Mouse (Mus musculus) liver, embryonic 16.5 days (tissue): ENCODE results near the gene Olfr1417. TPM values are rescaled to one million over a fixed set of nuclear protein-coding genes. Genes with fewer than 3 reads are reported as not detected.

ENCODE experiments used
- ATAC-seq: fragments of 200-750 bp; cut with Nextera tagmentation; 2 replicates; pipeline ENCODE4 v1.8.0; 2017; ENCODE audit warnings: low read depth, mild to moderate bottlenecking, moderate number of reproducible peaks, moderate library complexity
- H3K27ac ChIP-seq: fragments of 300-500 bp; sonication (generic); 2 replicates; pipeline ENCODE4 v1.5.1; 2014; ENCODE audit warnings: mild to moderate bottlenecking, low read length
- H3K27me3 ChIP-seq: fragments of 300-500 bp; sonication (generic); 2 replicates; pipeline ENCODE4 v1.6.1; 2014; ENCODE audit warnings: low read depth, low read length, mixed read lengths; ENCODE audit not compliant: control insufficient read depth, insufficient read depth
- H3K36me3 ChIP-seq: fragments of 300-500 bp; sonication (generic); 2 replicates; pipeline ENCODE4 v1.6.1; 2014; ENCODE audit warnings: mild to moderate bottlenecking; ENCODE audit not compliant: control insufficient read depth, insufficient read depth
- H3K4me1 ChIP-seq: fragments of 300-500 bp; sonication (generic); 2 replicates; pipeline ENCODE4 v1.6.1; 2014; ENCODE audit warnings: low read depth, low read length, mixed read lengths; ENCODE audit not compliant: control insufficient read depth
- H3K4me2 ChIP-seq: fragments of 300-500 bp; sonication (generic); 2 replicates; pipeline ENCODE4 v1.6.1; 2014; ENCODE audit warnings: low read depth, low read length, mixed read lengths
- H3K4me3 ChIP-seq: fragments of 300-500 bp; sonication (generic); 2 replicates; pipeline ENCODE4 v1.5.1; 2014; ENCODE audit warnings: low read depth, mild to moderate bottlenecking, low read length
- H3K9ac ChIP-seq: fragments of 300-500 bp; sonication (generic); 2 replicates; pipeline ENCODE4 v1.6.1; 2014; ENCODE audit warnings: low read depth, low read length
- H3K9me3 ChIP-seq: fragments of 300-500 bp; sonication (generic); replicated peaks from 2 replicates; pipeline ENCODE4 v1.6.1; 2016; ENCODE audit warnings: low read length; ENCODE audit not compliant: control insufficient read depth
- WGBS: fragments of 180-500 bp; shearing (Covaris S2); extraction: QIAGEN DNeasy Blood & Tissue Kit; methylation state at CpG from one replicate; pipeline ENCODE4 v1.1.7; 2014; ENCODE audit not compliant: insufficient replicate concordance; 5-methylcytosine and 5-hydroxymethylcytosine counted together
- polyA plus RNA-seq: library from polyadenylated mRNA; unstranded; fragments of >200 nt; fragmentation: Nextera tagmentation; extraction: Ambion mirVana; gene quantifications from 2 replicates; pipeline ENCODE4 v1.2.1, GENCODE M21; 2015

Olfr1417 gene
- polyA plus RNA-seq, 1 experiment from 2014 or later = not detected

DNA sequence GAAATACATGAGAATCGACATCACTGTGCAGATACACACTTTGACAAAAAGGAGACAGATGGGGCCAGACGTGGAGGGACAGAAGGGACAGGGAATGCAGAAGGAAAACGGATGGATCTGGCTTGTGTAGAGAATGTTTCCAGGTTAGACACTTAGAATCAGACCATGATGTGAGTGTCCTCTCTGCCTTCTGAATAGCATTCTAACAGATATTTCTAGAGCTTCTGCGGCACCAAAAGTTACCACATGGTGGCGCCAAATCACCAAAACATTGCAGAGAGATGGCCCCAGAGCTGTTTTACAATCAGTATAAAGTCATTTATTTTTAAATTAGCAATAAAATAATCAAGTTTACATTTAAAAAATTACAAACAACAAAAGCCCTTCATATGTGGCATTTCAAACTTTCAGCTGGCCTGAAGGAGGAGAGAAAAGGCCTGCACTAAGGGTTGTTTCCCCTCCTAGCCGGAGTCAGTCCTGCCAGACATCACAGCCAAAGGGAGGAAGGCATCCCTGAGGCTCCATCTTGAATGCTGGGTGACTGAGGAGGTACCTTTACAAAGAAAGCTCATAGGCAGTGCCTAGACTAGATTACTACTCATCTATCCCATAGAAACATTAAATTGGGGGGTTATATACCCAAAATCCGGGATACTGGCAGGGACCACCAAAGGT, 61.7 kb downstream of the Olfr1417 start:
- H3K4me1 ChIP-seq = no peaks in the 10 kb centered on the region
- no peak overlapping the region for H3K4me2 ChIP-seq
- H3K27ac ChIP-seq = no peak overlapping the region
- no peaks in the 10 kb centered on the region for H3K27me3 ChIP-seq
- no peak overlapping the region for H3K9ac ChIP-seq
- no peak overlapping the region for H3K4me3 ChIP-seq
- ATAC-seq = no peak
- H3K9me3 ChIP-seq = no peaks in the 10 kb centered on the region
- peaks cover 9% of the 10 kb centered on the region; the same call in 1 of the 2 replicates for H3K36me3 ChIP-seq
- WGBS = 45% methylated on average over 7 of the region's 7 CpGs

Other genes with a start within 250 kb of the Olfr1417 start
- 4.9 TPM in 2 replicates for gene Ms4a6d, start 234.4 kb downstream of the Olfr1417 start, polyA plus RNA-seq
- gene Ms4a2, start 215.5 kb downstream of the Olfr1417 start, polyA plus RNA-seq = 0.74 and 1.1 TPM in 2 replicates
- 29.8 and 33.2 TPM in 2 replicates for gene Ms4a3, start 198.4 kb downstream of the Olfr1417 start, polyA plus RNA-seq
- 0.13 and 0.26 TPM in 2 replicates for gene Oosp2, start 178.7 kb downstream of the Olfr1417 start, polyA plus RNA-seq
- 0.09 TPM in 1 of 2 replicates, not detected in the other for gene Oosp1, start 148.1 kb downstream of the Olfr1417 start, polyA plus RNA-seq
- gene Oosp3, start 142.2 kb downstream of the Olfr1417 start, polyA plus RNA-seq = not detected in 2 replicates
- not detected in 2 replicates for gene Gif, start 91.7 kb downstream of the Olfr1417 start, polyA plus RNA-seq
- gene Mrpl16, start 68.8 kb downstream of the Olfr1417 start, polyA plus RNA-seq = 27.5 and 31.1 TPM in 2 replicates
- gene Stx3, start 19.8 kb downstream of the Olfr1417 start, polyA plus RNA-seq = 1.8 and 2.3 TPM in 2 replicates
- not detected in 2 replicates for gene Olfr1418, start 21.8 kb upstream of the Olfr1417 start, polyA plus RNA-seq
- gene Olfr1419, start 35.9 kb upstream of the Olfr1417 start, polyA plus RNA-seq = not detected in 2 replicates
- not detected in 2 replicates for gene Olfr1420, start 47.3 kb upstream of the Olfr1417 start, polyA plus RNA-seq
- 6.8 TPM in 2 replicates for gene Patl1, start 73.2 kb upstream of the Olfr1417 start, polyA plus RNA-seq
- gene Osbp, start 126.7 kb upstream of the Olfr1417 start, polyA plus RNA-seq = 1.7 TPM in 2 replicates
- 0.01 TPM in 1 of 2 replicates, not detected in the other for gene Olfr1423, start 202.1 kb upstream of the Olfr1417 start, polyA plus RNA-seq
- not detected in 2 replicates for gene Olfr1424, start 223.5 kb upstream of the Olfr1417 start, polyA plus RNA-seq
- gene Olfr1425, start 238.5 kb upstream of the Olfr1417 start, polyA plus RNA-seq = not detected in 2 replicates